Mouse (Mus musculus) neural tube, embryonic 12.5 days (tissue): Measurements from ENCODE around the gene Phc1. TPM values are rescaled to one million over a fixed set of nuclear protein-coding genes. Genes with fewer than 3 reads are reported as not detected.
"Not testable (repeated sequence)": the region's sequence is repeated elsewhere in the genome, so short reads cannot be mapped to it uniquely, and the experiment has no call there.

Experiments
- ATAC-seq: fragments of 200-750 bp; cut with Nextera tagmentation; 2 replicates; pipeline ENCODE4 v1.8.0; 2017; ENCODE audit warnings: low read depth, mild to moderate bottlenecking, moderate TSS enrichment, moderate library complexity; ENCODE audit not compliant: low FRiP score
- H3K27ac ChIP-seq: fragments of 300-500 bp; sonication (generic); 2 replicates; pipeline ENCODE4 v1.5.1; 2016
- H3K27me3 ChIP-seq: fragments of 300-500 bp; sonication (generic); replicated peaks from 2 replicates; pipeline ENCODE4 v1.6.1; 2016; ENCODE audit warnings: mild to moderate bottlenecking
- H3K36me3 ChIP-seq: fragments of 300-500 bp; sonication (generic); 2 replicates; pipeline ENCODE4 v1.6.1; 2016; ENCODE audit warnings: mild to moderate bottlenecking
- H3K4me1 ChIP-seq: fragments of 300-500 bp; sonication (generic); 2 replicates; pipeline ENCODE4 v1.6.1; 2016
- H3K4me2 ChIP-seq: fragments of 300-500 bp; sonication (generic); replicated peaks from 2 replicates; pipeline ENCODE4 v1.6.1; 2016; ENCODE audit warnings: mild to moderate bottlenecking
- H3K4me3 ChIP-seq: fragments of 300-500 bp; sonication (generic); 2 replicates; pipeline ENCODE4 v1.5.1; 2016
- H3K9ac ChIP-seq: fragments of 300-500 bp; sonication (generic); 2 replicates; pipeline ENCODE4 v1.6.1; 2016; ENCODE audit warnings: mild to moderate bottlenecking
- H3K9me3 ChIP-seq: fragments of 300-500 bp; sonication (generic); 2 replicates; pipeline ENCODE4 v1.6.1; 2016; ENCODE audit warnings: mild to moderate bottlenecking
- WGBS: fragments of 180-500 bp; shearing (Covaris S2); methylation state at CpG from one replicate; pipeline ENCODE4 v1.1.7; 2016; 5-methylcytosine and 5-hydroxymethylcytosine counted together
- polyA plus RNA-seq: library from polyadenylated mRNA; unstranded; fragments of >200 nt; fragmentation: Nextera tagmentation; extraction: Ambion mirVana; gene quantifications from 2 replicates; pipeline ENCODE4 v1.2.1, GENCODE M21; 2016

The Phc1 gene
- polyA plus RNA-seq, 1 experiment from 2014 or later, result 35.6 TPM

- 68% methylated on average over 9 of the region's 9 CpGs for WGBS
- H3K4me2 ChIP-seq, result no peak overlapping the region
- no peaks in the 10 kb centered on the region for H3K4me1 ChIP-seq
- H3K9ac ChIP-seq, result no peak overlapping the region
- no peak for ATAC-seq
- no peaks in the 10 kb centered on the region for H3K27me3 ChIP-seq
- H3K36me3 ChIP-seq, result no peaks in the 10 kb centered on the region
- no peaks in the 10 kb centered on the region for H3K9me3 ChIP-seq
- no peak overlapping the region for H3K4me3 ChIP-seq
- no peak overlapping the region for H3K27ac ChIP-seq
Measured at GRCm38 (mm10) chr6:122355909-122356308, 15.5 kb upstream of the Phc1 start.

DNA sequence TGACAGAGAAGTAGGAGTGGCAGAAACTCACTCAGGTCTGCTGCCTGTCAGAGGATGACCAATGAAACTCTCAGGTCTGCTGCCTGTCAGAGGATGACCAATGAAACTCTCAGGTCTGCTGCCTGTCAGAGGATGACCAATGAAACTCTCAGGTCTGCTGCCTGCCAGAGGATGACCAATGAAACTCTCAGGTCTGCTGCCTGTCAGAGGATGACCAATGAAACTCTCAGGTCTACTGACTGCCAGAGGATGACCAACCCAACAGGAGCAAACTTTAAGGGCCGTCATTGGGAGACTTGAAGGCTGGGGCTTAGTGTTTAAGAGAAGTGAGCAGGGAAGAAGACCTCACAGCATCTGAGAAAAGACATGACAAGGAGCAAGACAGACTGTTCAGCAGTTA, 7.0 kb upstream of the Phc1 start:
- not testable (repeated sequence) for H3K4me3 ChIP-seq, H3K27ac ChIP-seq, H3K4me2 ChIP-seq, H3K27me3 ChIP-seq, H3K36me3 ChIP-seq, H3K9ac ChIP-seq, H3K4me1 ChIP-seq, ATAC-seq, H3K9me3 ChIP-seq
- 63% methylated on average over 1 of the region's 1 CpGs for WGBS

DNA sequence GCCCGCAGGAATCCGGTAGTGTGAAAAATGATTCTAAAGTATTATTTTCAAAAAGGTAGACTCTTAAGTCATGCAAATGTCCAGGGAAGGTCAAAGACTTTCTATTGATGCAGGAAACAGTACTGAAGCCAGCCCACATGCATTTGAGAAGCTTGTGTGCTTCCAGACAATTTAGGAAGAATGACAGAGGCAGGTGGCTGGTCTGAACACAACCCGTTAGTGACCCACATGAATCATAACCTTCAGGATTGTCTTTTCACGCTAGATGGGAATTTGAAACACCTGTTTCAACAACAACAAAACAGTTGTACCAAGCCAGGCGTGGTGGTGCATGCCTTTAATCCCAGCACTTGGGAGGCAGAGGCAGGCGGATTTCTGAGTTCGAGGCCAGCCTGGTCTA, 6.0 kb upstream of the Phc1 start:
- H3K4me3 ChIP-seq, result no peak overlapping the region
- WGBS, result 92% methylated on average over 7 of the region's 7 CpGs
- no peaks in the 10 kb centered on the region for H3K4me1 ChIP-seq
- no peaks in the 10 kb centered on the region for H3K9me3 ChIP-seq
- no peak overlapping the region for H3K4me2 ChIP-seq
- H3K9ac ChIP-seq, result no peak overlapping the region
- H3K27me3 ChIP-seq, result no peaks in the 10 kb centered on the region
- ATAC-seq, result no peak
- H3K27ac ChIP-seq, result no peak overlapping the region
- no peaks in the 10 kb centered on the region for H3K36me3 ChIP-seq

DNA sequence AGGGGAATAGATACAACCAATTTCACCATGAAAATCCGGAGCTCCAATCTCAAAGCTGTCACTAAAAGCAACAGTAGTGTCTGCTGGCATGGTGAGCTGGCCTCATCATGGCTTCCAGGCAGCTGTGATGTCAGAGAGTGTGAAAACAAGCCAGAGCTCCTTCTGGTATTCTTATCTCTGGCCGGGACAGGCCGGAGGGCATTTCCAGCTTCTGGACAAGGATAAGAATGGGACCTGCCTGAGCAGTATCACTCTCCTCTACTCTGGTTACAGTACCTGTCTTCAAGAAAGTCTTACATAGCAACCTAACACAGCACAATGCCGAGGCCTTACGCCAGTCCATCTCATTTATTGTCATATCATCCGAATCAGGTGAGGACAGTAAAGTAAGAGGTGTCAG, 5.4 kb upstream of the Phc1 start:
- Histone ChIP-seq H3K27me3 (no peaks in the 10 kb centered on the region), H3K9me3 (no peaks in the 10 kb centered on the region), H3K27ac (no peak overlapping the region), H3K36me3 (no peaks in the 10 kb centered on the region), H3K4me3 (no peak overlapping the region), H3K4me2 (no peak overlapping the region), H3K9ac (no peak overlapping the region), H3K4me1 (0 out of 2 replicates have a peak, but pooled peaks cover 3% of the 10 kb centered on the region)
- ATAC-seq, result no peak
- 90% methylated on average over 6 of the region's 6 CpGs for WGBS

- no peaks in the 10 kb centered on the region for H3K27me3 ChIP-seq
- H3K9ac ChIP-seq, result no peak overlapping the region
- H3K4me1 ChIP-seq, result 0 out of 2 replicates have a peak, but pooled peaks cover 3% of the 10 kb centered on the region
- no peaks in the 10 kb centered on the region for H3K9me3 ChIP-seq
- H3K36me3 ChIP-seq, result no peaks in the 10 kb centered on the region
- no peak overlapping the region for H3K4me3 ChIP-seq
- ATAC-seq, result no peak
- no peak overlapping the region for H3K4me2 ChIP-seq
- H3K27ac ChIP-seq, result no peak overlapping the region
- 66% methylated on average over 9 of the region's 9 CpGs for WGBS
Measured at GRCm38 (mm10) chr6:122344386-122345116, 4.2 kb upstream of the Phc1 start.

- H3K27me3 ChIP-seq, result no peaks in the 10 kb centered on the region
- H3K4me2 ChIP-seq, result no peak overlapping the region
- no peak overlapping the region for H3K9ac ChIP-seq
- H3K4me3 ChIP-seq, result no peak overlapping the region
- ATAC-seq, result no peak
- no peak overlapping the region for H3K27ac ChIP-seq
- H3K4me1 ChIP-seq, result peaks cover 4% of the 10 kb centered on the region; the same call in 1 of the 2 replicates
- no peaks in the 10 kb centered on the region for H3K36me3 ChIP-seq
- no peaks in the 10 kb centered on the region for H3K9me3 ChIP-seq
- WGBS, result 64% methylated on average over 10 of the region's 10 CpGs
Measured at GRCm38 (mm10) chr6:122343719-122344118, 3.4 kb upstream of the Phc1 start.

DNA sequence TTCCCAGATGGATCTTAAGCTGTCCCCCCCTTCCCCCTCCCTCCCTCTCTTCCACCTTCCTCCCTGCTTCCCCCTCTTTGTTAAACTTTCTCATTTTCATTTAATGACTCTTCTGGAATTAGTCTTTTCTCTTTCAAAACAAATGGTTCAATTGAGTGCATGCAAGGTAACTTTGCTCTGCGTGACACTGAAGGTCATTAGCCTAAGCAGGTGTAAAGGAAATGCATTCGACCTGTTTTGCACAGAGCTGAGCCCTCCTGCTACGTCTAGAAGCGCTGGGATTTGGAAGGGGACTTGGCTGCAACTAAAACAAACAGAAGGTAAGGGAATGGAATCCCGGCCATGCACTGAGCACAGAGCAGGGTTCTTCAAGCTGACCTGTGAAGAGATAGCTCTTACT, 1.8 kb upstream of the Phc1 start:
- Histone ChIP-seq H3K9me3 (no peaks in the 10 kb centered on the region), H3K4me3 (no peak overlapping the region), H3K9ac (no peak overlapping the region), H3K4me1 (peaks cover 13% of the 10 kb centered on the region; the same call in 1 of the 2 replicates), H3K36me3 (no peaks in the 10 kb centered on the region), H3K27ac (no peak overlapping the region), H3K27me3 (no peaks in the 10 kb centered on the region), H3K4me2 (no peak overlapping the region)
- no peak for ATAC-seq
- 19% methylated on average over 5 of the region's 5 CpGs for WGBS

- Histone ChIP-seq H3K4me1 (peaks cover 14% of the 10 kb centered on the region; the same call in 1 of the 2 replicates), H3K9me3 (no peaks in the 10 kb centered on the region), H3K4me2 (peak overlapping the region; percentile 77), H3K36me3 (0 out of 2 replicates have a peak, but pooled peaks cover under 1% of the 10 kb centered on the region), H3K27me3 (no peaks in the 10 kb centered on the region), H3K27ac (0 out of 2 replicates have a peak overlapping the region, but pooled peaks have one; percentile 42), H3K4me3 (no peak overlapping the region), H3K9ac (no peak overlapping the region)
- WGBS, result 37% methylated on average over 7 of the region's 7 CpGs
- no peak for ATAC-seq
Measured at GRCm38 (mm10) chr6:122341038-122341810, 863 bp upstream of the Phc1 start.

DNA sequence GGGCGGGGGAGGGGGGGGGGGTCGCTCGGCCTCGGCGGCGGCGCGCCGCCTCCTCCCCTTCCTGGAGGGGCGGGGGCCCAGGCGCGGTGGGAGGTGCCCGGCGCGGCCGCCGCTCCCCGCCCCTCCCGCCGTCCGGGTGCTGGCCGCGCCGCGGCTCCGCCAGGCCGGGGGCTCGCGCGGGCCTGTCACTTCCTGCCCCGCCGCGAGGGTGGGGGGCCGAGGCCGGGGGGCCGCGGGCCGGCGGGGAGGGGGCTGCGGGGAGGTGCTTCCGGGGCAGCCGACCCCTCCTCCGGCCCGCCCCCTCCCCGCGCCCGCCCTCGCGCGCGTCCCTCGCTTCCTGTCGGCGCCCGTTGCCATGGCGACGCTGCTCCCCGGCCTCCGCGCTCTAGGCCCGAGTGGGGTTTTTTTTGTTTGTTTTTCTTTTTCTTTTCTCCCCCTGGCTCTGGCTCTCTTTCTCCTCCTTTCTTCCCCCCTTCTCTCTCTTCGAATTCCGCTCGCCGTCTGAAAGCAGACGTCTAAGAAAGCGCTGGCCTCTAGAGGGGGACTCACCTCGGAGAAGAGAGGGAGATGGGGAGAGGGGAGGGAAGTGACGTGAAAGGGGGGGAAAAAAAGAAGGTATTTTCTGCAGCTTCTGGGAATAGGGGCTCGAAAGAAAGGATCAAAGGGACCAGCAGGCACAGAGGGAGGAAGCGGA, 566 bp downstream of the Phc1 start:
- WGBS, result under 1% methylated on average over 47 of the region's 71 CpGs
- H3K4me1 ChIP-seq, result peaks cover 14% of the 10 kb centered on the region; the same call in 1 of the 2 replicates
- ATAC-seq, result peak; percentile 86
- H3K4me2 ChIP-seq, result peak overlapping the region; percentile 77
- H3K9me3 ChIP-seq, result no peaks in the 10 kb centered on the region
- peak overlapping the region; percentile 86 for H3K4me3 ChIP-seq
- H3K36me3 ChIP-seq, result peaks cover 6% of the 10 kb centered on the region
- no peaks in the 10 kb centered on the region for H3K27me3 ChIP-seq
- H3K27ac ChIP-seq, result peak overlapping the region; percentile 90
- peak overlapping the region; percentile 82 for H3K9ac ChIP-seq

DNA sequence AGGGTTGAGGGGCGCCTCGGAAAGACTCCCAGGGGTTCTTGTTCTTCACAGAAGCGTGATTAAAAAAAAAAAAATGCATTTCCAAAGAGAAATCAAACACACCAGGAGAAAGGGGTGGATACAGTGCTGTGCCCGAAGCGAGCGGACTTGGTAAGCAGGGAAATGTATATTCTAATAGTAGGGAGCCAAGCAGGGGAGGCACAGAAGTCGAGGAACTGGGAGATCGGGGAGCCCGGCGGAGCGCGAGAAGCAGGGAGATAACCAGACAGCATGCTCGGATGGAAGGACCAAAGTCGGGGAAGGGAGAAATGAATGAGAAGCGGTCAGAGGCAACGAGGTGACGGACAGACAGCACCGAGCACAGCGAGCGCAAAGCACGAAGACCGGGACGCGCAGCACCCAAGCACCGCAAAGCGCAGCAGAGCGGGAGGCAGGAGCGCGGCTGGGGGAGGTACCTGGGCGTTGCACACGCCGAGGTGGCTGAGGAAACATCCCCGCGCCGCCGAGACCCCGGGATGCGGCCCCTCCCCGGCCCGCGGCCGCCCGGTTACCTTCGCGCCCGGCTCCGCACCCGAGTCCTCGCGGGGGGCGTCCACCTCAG, 1.2 kb downstream of the Phc1 start:
- Histone ChIP-seq H3K27me3 (no peaks in the 10 kb centered on the region), H3K27ac (peak overlapping the region; percentile 90), H3K9ac (peak overlapping the region; percentile 82), H3K36me3 (peaks cover 13% of the 10 kb centered on the region), H3K4me3 (peak overlapping the region; percentile 86), H3K9me3 (no peaks in the 10 kb centered on the region), H3K4me2 (peak overlapping the region; percentile 77), H3K4me1 (peaks cover 14% of the 10 kb centered on the region; the same call in 1 of the 2 replicates)
- peak; percentile 77 for ATAC-seq
- WGBS, result under 1% methylated on average over 48 of the region's 51 CpGs

GRCm38 (mm10) chr6:122337546-122337945, 2.8 kb downstream of the Phc1 start:
- H3K4me2 ChIP-seq, result peak overlapping the region; percentile 4

More at GRCm38 (mm10) chr6:122337546-122337945, 2.8 kb downstream of the Phc1 start:
- Histone ChIP-seq H3K27ac (no peak overlapping the region), H3K36me3 (peaks cover 29% of the 10 kb centered on the region), H3K9me3 (no peaks in the 10 kb centered on the region), H3K4me3 (no peak overlapping the region), H3K27me3 (no peaks in the 10 kb centered on the region), H3K9ac (no peak overlapping the region), H3K4me1 (peaks cover 14% of the 10 kb centered on the region; the same call in 1 of the 2 replicates)
- 61% methylated on average over 6 of the region's 6 CpGs for WGBS
- ATAC-seq, result no peak
